Mouse (Mus musculus): ENCODE data around the gene Add3. TPM values are rescaled to one million over a fixed set of nuclear protein-coding genes. Genes with fewer than 3 reads are reported as not detected.

Add3 gene
- total and polyA plus RNA-seq, 3 experiments, result 14.0 to 52.9 TPM; not detected in 1

DNA sequence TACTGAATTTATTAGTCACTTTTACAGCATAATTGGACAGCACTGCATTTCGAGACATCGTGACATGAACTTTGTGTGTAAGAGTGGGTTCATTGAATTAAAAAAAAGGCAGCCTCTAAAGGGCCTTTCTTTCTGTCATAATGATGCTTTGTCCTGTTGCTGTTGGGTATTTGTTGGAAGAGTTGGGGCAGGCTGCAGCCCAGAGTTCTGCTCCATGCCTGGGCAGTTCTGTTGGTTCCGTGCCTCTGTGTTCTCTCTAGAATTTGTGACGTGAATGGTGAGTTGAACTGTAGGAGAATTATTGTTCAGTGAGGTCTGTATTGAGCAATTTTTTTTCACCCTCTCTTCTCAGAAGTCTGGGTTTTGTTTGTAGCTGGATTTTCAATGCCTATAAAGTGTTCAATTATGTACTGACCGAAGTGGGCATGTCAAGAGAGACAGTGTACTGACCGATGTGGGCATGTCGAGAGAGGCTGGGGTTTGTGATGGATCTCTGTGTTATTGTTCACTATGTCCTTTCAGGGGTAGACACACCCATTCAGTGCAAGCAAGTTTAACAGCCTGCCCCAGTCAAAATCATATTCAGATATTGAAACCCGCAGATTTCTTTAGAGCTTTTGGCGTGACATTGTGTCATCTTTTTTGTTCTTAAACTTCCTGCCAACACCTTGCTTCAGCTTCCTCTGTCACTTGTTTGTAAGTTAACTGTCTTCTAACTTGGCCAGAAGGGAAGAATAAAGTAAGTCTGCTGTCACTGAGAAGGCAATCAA is 54.7 kb downstream of the Add3 start (continued):
- peak; percentile 22 to 34; a peak in 1 of 4 replicates for TF ChIP-seq EP300 (IDR thresholded peaks at IDR 0.05; ENCODE audit: low read depth in 1 of 2, low read length in 2 of 2)
- TF ChIP-seq RCOR1 (IDR thresholded peaks at IDR 0.05; ENCODE audit: low read depth, low read length), result peak; percentile 84
- no peak for TF ChIP-seq NELFE (IDR thresholded peaks at IDR 0.05; ENCODE audit: low read depth, low read length)
- TF ChIP-seq USF1 (IDR thresholded peaks at IDR 0.05; ENCODE audit: low read depth, low read length), result no peak
- TF ChIP-seq ZKSCAN1 (IDR thresholded peaks at IDR 0.05; ENCODE audit: low read depth, low read length), result no peak
- no peak for TF ChIP-seq SMC3 (IDR thresholded peaks at IDR 0.05; ENCODE audit: low read depth, low read length)
- no peak for TF ChIP-seq GATA1 (IDR thresholded peaks at IDR 0.05; ENCODE audit: low read depth, low read length)

DNA sequence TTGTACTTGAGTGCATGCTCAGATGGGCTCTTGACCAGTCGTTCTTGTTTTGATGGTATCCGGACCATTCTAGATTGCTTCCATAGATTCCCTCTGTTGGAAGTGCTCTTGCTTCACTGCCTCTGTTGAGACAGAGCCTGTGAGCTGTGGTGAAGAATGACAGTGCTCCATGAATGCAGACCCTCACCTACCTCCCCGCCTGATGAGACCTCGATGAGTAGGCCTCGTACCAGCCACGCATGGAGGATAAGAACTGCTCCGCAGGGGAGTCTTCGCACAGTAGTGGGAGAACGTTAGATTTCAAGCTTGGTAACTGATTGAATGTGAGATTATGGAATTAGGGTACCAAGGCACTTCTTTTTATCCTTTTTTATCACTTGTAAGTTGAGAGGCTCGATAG is 56.7 kb downstream of the Add3 start:
- H3K4me1 ChIP-seq (ENCODE audit: control insufficient read depth in 1 of 2, insufficient read depth in 2 of 2, low read length in 2 of 2), result peaks cover 22 to 30% of the 10 kb centered on the region in 2 experiments
- no peaks in the 10 kb centered on the region for H3K9me3 ChIP-seq (replicated peaks; ENCODE audit: insufficient read depth, low read length)
- H3K9ac ChIP-seq (ENCODE audit: control insufficient read depth, low read depth, low read length, poor library complexity, severe bottlenecking), result no peak overlapping the region
- H3K27me3 ChIP-seq (ENCODE audit: control insufficient read depth in 1 of 2, insufficient read depth in 2 of 2, low read length in 2 of 2), result no peaks in the 10 kb centered on the region
- no peak for DNase-seq (ENCODE audit: low read depth, low spot score)
- H3K36me3 ChIP-seq (ENCODE audit: control insufficient read depth in 1 of 2, insufficient read depth in 2 of 2, low read length in 2 of 2), result peaks cover 10 to 34% of the 10 kb centered on the region in 2 experiments
- no peak overlapping the region for H3K27ac ChIP-seq (ENCODE audit: control insufficient read depth, low read depth, low read length)
- 0 out of 2 replicates have a peak, but pooled peaks have one; percentile 13 for TF ChIP-seq RCOR1 (IDR thresholded peaks at IDR 0.05; ENCODE audit: low read depth, low read length)
- TF ChIP-seq TAL1 (IDR thresholded peaks at IDR 0.05; ENCODE audit: low read length), result no peak
- no peak overlapping the region for H3K4me3 ChIP-seq (ENCODE audit: control insufficient read depth in 1 of 2, insufficient read depth in 1 of 2, low read depth in 2 of 2, low read length in 2 of 2)
- H3K79me2 ChIP-seq (ENCODE audit: control insufficient read depth, insufficient read depth, low read length, poor library complexity), result peaks cover 26% of the 10 kb centered on the region

DNA sequence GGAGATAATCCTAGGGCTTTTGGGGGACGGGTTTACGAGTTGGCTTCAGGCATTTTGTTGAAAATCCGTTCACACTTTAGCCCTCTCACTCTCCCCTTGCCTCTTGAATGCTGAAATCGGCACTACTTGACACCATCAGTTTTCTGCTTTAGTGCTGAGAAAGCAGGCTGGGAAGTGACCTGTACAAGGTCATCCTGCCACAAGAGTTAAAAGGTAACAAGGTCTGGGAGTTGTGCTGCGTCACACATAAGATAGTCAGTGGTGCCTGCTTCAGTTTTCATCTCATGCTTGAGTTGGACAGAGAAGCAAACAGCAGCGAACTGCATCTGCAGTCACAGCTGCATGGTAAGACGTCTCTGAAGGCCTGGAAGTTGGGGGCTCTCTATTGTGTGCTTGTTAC is 57.5 kb downstream of the Add3 start:
- no peak overlapping the region for H3K4me3 ChIP-seq (ENCODE audit: control insufficient read depth in 1 of 2, insufficient read depth in 1 of 2, low read depth in 2 of 2, low read length in 2 of 2)

More for the DNA sequence above, 57.5 kb downstream of the Add3 start:
- Histone ChIP-seq H3K9ac (ENCODE audit: control insufficient read depth, low read depth, low read length, poor library complexity, severe bottlenecking) (no peak overlapping the region), H3K4me1 (ENCODE audit: control insufficient read depth in 1 of 2, insufficient read depth in 2 of 2, low read length in 2 of 2) (peaks cover 18 to 23% of the 10 kb centered on the region in 2 experiments), H3K27ac (ENCODE audit: control insufficient read depth, low read depth, low read length) (no peak overlapping the region), H3K79me2 (ENCODE audit: control insufficient read depth, insufficient read depth, low read length, poor library complexity) (peaks cover 26% of the 10 kb centered on the region), H3K27me3 (ENCODE audit: control insufficient read depth in 1 of 2, insufficient read depth in 2 of 2, low read length in 2 of 2) (no peaks in the 10 kb centered on the region), H3K9me3 (replicated peaks; ENCODE audit: insufficient read depth, low read length) (no peaks in the 10 kb centered on the region), H3K36me3 (ENCODE audit: control insufficient read depth in 1 of 2, insufficient read depth in 2 of 2, low read length in 2 of 2) (peaks cover 10 to 29% of the 10 kb centered on the region in 2 experiments)
- no peak for DNase-seq (ENCODE audit: low read depth, low spot score)
- TF ChIP-seq SMC3 (IDR thresholded peaks at IDR 0.05; ENCODE audit: low read depth, low read length) (no peak), MYB (IDR thresholded peaks at IDR 0.05; ENCODE audit: low read depth, low read length) (no peak), CHD2 (IDR thresholded peaks at IDR 0.05; ENCODE audit: low read length) (no peak), ZMIZ1 (IDR thresholded peaks at IDR 0.05; ENCODE audit: low read depth, low read length) (no peak), GABPA (IDR thresholded peaks at IDR 0.05; ENCODE audit: low read depth, low read length) (no peak), TAL1 (IDR thresholded peaks at IDR 0.05; ENCODE audit: low read length) (no peak), EP300 (IDR thresholded peaks at IDR 0.05; ENCODE audit: low read depth in 1 of 2, low read length in 2 of 2) (no peak), RCOR1 (IDR thresholded peaks at IDR 0.05; ENCODE audit: low read depth, low read length) (no peak), POLR2A (IDR thresholded peaks at IDR 0.05; ENCODE audit: control insufficient read depth in 1 of 2, insufficient read depth in 1 of 2, low read depth in 1 of 2, low read length in 2 of 2, poor library complexity in 1 of 2) (no peak), KAT2A (conservative IDR thresholded peaks at IDR 0.05; ENCODE audit: low read depth, low read length) (no peak), JUND (IDR thresholded peaks at IDR 0.05; ENCODE audit: low read depth, low read length) (no peak), USF1 (IDR thresholded peaks at IDR 0.05; ENCODE audit: low read depth, low read length) (no peak), GATA1 (IDR thresholded peaks at IDR 0.05; ENCODE audit: low read depth, low read length) (no peak), TBP (IDR thresholded peaks at IDR 0.05; ENCODE audit: low read depth, low read length) (no peak)
